Mouse (Mus musculus) urinary bladder, postnatal 25 days (tissue): Measurements from ENCODE around the gene Tacc2.
"Not testable (repeated sequence)": the region's sequence is repeated elsewhere in the genome, so short reads cannot be mapped to it uniquely, and the experiment has no call there.

Experiments
- DNase-seq: peaks from one replicate; pipeline ENCODE4 v3.0.0; 2022; ENCODE audit warnings: low spot score

The Tacc2 gene

DNA sequence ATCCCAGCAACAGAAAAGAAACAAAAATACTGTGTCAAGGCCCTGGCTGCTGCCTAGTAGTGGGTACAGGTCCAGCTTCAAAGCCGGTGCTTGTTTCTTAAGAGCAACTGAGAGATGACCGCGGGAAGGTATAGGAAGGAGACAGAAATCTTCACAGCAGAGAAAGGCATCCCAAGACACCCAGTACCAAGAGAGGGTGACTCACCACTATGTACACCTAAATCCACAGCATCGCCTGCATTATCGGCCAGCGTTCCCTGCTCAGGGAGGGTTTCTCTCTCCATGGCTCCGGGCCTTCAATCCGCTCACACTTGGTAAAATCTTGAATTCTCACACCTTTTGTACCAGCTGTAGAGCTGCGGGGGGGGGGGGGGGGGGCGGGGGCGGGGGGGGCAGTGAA, 4.4 kb upstream of the Tacc2 start, which contains the start of gene Nsmce4a:
Gene Nsmce4a, minus strand, starts transcription at position 298 of the 400 bp plus-strand sequence.
- DNase-seq: no peak

DNA sequence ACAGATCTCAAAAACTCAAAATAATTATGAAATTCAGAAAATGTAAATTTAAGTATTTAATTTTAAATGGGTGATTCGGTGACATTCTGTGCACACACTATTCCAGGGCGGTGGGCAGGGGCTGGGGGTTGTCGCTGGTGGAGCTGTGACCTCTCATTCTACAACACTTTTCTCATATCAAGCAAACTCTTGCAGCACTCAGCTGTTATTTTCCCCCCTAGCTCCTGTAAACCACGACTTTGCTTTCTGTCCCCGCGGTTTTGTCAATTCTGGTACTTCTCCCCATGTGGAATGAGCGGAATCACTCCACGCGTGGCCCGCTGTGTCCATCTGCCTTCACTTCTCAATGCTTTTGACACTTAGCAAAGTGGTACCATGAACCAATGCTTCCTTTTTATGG, 3.5 kb upstream of the Tacc2 start:
- no peak for DNase-seq

DNA sequence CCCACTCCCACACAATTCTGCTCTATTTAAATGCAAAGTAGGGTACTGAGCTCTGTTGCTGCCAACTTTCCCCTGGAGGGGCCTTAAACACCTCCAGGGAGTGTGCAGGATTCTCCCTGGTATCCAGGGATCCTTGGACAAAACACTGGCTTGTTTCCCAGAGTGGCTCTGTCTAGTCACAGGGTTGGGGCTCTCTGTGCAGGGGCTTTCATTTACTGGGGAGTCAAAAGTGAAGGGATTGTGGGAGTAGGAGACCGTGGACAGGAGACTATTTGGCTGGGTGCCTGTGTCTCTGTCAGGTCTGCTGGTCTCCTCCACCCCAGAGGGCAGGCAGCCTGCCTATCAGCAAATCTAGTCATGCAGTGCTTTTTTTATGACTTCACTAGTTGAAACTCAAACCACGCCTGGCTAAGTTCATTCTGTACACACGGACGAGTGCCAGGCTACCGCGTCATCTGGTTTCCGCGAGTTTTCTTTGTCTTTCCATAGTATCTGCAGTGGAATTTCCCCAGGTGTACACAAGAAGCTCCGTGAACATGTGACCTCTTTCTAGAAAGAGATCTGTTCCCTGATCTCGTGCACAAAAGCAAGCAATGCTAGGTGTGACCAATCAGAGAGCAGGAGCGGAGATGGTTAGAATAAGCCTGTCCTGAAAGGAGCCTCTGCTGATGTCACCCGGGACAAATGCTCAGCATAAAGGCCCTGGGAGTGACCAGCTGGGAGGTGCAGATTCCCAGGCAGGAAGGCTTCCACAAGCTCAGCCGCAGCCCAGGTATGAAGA, 2.8 kb upstream of the Tacc2 start:
- peak; percentile 48 for DNase-seq

DNA sequence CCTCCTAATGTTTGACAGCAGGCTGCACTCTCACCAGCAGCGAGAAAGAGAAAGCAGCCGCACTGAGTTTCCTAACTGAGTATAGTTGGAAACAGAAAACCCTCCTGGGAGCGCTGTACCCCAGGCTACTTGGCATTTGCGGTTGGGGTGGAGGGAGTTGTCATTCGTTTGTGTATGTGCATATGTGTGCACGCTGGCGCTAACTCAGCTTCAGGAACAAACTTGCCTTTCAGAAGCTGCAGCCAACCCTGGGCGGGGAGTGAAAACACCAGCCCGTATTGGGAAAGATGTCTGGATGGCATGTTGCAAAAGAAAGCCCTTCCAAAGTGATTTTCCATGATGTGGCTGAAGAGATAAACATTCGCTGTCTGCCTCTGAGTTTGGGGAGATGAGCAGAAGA, 257 bp upstream of the Tacc2 start:
- DNase-seq: peak; percentile 18

DNA sequence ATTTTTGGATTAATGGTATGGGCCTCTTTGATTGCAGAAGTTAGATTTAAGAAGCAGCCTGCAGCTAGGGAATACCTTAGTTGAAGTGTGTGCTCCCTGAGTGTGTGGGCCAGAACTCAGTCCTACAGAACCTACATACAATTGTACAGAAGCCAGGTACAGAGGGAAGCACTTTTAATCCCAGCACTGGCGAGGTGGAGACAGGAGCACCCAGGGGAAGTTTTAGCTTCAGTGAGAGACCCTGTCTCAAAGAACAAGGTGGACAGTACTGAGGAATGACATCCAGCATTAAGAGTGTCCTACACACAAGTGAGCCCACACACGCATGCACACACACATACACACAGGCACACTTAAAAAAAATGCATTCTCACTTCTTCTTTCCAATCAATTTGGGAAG, 828 bp downstream of the Tacc2 start:
- DNase-seq: no peak

DNA sequence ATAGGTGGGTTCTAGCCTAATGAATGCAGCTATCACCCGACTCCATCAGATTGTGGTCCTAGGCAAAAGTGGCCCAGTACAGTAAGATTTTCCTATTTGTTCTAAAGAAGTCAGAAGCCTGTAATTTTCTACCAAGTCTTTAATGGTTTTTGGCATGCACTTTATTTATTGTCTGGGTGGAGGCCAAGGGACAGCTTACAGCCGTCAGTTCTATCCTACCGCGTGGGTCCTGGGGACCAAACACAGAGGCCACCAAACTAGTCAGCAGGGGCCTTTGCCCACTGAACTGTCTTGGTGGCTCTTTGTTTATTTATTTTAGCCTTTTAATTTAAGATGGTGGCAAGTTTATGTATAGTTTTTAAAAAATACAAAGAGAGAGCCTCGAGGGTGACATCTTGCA, 1.4 kb downstream of the Tacc2 start:
- no peak for DNase-seq

DNA sequence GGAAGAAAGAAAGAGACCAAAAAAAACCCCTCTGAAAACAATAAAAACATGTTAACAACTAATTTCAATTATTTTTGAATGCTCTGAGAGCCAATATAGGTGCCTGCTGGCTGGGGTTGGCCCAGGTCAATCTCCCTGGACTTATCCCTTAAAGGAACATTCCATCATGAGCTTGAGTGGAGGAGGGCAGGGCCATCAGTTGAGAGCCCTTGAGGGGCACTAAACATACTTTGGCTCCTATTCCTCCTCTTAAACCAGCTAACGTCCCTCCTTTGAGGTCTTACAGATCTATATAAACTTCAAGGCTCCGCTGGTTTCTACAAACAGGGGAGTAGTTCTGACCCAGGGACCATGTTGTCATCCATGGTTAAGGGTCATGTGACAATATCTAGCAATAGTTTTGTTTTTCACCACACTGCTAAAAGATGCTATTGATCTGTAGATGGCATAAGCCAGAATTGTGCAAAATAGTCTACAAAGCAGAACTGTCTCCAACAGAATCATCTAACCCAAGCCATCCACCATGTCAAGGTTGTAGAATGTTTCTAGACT, 9.4 kb downstream of the Tacc2 start:
- no peak for DNase-seq

DNA sequence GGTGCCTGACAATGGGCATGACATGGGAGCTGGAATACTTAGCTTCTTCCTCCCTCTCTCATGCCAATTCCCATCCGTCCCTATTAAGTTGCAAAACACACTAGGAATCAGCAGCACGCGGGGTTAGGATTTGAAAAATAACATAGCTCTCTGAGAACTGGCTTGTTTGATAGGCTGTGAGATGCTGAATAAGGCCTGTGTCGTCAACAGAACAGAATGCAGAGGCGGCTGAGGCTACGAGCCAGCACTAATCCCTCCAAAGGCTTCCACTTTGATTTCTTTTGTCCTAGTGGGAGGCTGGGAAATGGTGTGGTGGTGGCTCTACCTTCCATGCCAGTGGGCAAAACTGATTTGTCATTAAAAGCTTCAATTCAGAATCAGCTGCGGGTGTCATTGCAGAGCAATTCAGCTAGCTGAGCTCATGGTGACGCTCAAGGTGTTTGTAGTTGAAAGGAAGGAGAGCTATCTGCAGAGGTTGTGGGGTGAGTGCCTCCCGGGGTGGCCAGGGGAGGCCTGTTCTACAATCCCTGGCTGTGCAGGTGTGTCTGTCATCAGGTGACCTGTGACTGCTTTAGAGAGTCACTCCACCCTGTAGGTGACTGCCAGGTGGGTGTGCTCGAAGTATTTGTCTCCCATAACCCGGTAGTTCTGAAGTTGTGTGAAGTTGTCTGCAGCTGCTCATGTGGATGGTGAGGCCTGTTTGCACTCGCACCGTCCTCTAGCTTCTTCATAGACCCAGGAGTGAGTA, 13.0 kb downstream of the Tacc2 start:
- DNase-seq: no peak

DNA sequence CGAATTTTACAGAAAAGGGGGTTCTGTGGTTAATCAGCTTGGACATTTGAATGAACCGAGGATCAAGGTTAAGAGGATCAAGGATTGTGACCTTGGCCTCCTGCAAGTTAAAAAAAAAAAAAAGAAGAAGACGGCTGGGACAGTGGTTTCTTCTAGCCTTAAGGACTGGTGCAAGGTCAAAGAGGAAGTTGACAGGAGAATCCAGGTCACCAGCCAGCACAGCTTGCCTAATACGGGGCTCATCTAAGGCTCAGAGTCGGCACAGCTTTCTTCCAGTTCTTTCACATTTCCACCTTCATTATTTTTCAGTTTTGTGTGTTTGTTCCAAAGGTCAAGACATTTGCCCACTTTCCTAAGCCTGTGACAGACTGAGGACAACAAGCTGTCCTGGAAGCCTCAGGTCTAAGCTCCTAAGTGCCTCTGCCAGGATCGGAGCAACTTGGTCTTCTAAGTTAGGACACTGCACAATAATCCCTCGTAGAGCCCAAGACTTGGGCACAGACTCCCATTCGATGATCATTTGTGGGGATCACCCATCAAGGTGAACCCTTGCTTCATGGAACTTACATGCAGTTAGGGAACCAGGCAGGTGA, 13.7 kb downstream of the Tacc2 start:
- DNase-seq: no peak

DNA sequence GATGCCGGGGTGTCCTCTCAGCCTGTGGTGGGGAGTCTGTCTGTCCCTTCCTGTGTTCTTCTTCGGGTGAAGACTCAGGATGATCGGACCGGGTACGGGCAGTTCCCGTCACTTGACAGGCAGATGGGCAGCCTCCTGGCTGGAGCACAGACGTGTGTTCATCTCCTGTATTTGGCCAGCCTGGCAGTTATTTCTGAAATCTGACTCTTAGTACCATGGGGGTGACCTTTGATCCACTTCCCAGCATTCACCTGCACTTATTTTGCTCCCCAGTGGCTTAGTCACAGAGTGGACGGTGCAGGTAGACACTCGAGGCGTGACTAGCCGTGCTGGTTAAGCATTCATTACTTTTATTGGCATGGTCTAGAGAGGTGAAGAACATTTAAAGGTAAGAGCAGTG, 15.7 kb downstream of the Tacc2 start:
- DNase-seq: not testable (repeated sequence)

DNA sequence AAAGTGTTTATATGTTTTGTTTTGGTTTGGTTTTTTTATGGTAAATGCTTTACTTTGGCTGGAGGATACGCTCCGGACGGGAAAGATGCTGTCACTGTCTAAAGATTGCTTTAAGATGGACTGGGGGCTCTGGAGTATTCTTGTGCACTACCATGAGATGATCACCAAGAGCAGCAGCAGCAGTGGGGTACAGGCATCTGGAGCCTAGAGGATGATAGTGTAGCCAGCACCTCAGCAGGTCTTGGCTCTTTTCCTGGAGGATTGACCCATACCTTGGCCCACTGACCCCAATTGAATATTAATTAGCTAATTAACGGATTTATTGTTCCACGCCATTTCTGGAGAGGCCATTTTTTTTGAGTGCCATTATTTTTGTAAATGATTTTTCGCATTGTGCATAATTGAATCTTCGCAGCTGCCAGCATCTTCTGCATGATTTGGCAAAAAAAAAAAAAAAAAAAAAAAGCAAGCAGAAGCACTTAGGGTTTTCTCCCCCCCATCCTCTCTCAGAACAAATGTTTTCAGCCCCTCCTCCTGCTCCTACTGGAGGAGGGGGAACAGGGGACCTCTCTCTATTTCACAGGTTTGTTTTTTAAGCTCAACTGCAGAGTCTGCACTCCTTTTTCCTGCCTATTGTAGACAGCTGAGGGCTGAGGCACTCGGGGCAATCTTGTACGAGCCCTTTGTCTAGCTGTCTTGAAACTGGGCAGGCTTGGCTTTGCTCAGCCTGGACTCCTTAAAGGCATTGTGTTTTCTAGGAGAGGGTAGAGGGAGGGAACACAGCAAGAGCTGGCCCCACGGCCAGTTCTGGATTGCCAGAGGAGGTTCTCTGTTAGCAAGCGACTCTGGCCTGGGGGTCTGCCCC, 16.4 kb downstream of the Tacc2 start:
- not testable (repeated sequence) for DNase-seq

DNA sequence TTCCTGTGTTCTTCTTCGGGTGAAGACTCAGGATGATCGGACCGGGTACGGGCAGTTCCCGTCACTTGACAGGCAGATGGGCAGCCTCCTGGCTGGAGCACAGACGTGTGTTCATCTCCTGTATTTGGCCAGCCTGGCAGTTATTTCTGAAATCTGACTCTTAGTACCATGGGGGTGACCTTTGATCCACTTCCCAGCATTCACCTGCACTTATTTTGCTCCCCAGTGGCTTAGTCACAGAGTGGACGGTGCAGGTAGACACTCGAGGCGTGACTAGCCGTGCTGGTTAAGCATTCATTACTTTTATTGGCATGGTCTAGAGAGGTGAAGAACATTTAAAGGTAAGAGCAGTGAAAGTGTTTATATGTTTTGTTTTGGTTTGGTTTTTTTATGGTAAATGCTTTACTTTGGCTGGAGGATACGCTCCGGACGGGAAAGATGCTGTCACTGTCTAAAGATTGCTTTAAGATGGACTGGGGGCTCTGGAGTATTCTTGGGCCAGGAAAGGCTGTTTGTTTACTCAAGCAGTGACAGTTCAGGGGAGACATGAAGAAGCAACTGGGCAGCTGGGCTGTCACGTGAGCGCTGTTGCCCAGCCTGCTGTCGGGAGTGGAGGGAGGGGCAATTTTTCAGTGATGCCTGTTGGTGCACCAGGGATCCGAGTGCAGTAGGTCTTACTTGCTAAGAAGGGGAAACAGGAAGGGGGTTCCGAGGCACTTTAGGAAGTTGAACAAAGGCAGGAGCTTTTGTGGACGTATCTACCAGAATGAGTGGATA, 19.0 kb downstream of the Tacc2 start:
- not testable (repeated sequence) for DNase-seq

DNA sequence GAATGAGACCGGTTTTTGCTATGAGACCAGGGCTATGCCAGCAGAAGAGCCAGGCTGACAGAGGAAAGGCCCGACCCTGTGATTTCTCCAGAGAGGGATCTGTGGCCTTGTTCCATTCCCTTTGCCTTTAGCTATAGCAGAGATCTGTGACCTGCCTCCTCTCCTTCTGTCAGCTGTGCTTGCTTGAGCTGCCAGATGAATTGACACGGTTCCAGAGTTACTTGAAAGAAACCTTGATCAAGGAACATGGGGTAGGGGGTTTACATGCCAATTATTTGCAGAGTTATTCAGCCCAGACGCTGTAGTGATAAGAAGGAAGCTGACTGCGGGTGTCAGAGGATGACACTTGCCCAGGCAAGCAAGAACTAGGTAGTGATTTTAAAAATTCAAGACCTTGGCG, 20.3 kb downstream of the Tacc2 start:
- no peak for DNase-seq

DNA sequence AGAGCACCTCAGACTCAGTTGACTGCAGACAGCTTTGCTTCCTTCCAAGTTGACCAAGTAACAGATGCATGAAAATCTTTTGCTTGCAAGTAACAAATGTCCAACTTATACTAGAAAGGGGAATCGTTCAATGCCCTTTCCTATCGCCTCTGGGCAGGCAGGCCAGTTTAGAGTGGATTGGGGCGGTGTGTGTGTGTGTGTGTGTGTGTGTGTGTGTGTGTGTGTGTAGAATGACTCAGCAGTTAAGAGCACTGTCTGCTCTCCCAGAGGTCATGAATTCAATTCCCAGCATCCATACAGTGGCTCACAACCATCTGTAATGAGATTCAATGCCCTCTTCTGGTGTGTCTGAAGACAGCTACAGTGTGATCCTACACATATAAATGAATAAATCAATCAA, 22.8 kb downstream of the Tacc2 start:
- no peak for DNase-seq

DNA sequence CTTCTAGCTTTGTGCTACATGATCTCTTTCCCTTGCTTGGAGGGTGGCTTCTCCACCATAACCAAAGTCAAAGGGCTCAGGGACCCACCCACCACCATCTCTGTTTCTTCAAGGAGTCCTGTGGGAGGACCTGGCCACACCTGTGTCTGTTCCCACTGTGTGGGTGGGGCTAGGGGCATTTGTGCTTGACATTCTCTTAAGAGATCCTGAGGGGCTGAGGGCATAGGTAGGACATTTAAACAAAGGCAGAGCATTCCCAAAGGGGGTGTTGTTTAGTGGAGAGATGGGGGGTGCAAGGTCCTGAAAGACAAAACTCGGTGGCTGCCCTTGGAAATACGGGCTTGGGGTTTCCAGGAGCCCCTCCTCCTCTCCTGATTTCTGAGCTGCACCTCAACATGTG, 23.3 kb downstream of the Tacc2 start:
- DNase-seq: no peak

DNA sequence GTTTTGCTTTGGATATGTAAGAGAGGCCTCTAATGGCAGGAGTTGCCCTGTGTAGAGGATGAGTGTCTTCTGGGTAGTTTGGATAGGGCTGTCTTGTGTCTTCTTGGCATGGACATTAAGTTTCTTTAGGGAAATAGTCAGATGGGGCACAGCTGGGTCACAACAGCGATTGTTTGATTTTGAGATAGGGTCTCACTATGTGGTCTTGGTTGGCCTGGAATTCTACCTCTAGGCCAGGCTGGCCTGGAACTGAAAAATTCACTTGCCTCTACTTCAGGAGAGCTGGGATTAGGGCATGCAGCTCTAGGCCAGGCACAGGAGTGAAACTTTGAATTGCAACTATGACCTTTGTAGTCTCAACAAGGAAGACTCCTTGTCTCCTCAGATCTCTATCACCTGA, 25.6 kb downstream of the Tacc2 start:
- no peak for DNase-seq

DNA sequence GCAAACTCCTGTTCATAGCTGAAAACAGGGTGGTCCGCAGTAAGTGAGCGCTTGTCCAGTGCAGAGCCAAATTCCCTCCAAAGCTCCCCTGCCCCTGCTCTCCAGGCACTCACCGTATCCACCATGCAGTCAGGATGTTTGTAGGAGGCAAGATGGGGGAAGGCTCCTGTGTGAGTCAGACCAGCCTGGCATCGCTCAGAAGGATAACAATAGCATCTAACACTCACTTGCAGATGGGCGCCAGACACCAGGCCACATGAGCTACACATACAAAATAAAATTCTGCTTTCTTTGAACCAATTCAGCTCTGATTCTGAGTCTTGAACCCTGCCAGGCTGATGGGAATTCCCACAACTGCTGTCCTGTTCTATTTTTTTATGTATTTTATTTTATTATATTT, 26.3 kb downstream of the Tacc2 start:
- no peak for DNase-seq

DNA sequence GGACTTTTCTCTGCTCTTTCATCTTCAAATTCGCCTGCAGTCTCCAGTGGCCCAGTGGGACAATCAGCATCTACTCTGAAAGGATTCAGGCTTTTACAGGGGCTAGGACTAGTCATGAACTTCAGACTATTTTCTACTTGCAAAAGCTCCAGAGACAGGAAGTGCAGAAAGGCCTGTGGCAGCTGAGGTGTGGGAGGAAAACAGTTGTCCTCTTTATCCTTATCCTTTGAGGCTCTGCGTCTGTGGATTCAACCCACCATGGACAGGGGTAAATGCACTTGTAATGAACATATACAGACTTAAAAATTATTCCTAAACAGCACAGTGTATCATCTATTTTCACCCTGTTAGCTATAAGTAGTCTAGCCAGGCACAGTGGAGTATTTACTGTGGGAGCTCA, 27.2 kb downstream of the Tacc2 start:
- DNase-seq: no peak

DNA sequence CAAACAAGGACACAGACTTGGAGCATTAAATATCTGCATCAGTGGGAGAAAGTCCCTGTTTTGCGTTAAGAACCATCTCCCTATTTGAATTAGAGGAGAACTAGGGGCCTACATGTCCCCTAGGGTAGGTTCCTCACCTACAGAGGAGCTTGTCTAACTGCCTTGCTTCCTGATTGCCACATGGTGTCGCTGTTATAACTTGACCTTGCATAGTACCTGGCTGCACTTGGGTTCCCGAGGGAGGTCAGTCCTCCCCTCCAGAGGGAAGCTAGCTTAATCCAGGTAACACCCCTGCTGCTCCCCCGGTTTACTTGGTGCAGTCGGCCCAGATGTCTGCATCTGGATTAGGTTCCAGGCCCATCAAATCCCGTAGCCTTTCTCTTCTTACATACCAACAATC, 27.9 kb downstream of the Tacc2 start:
- no peak for DNase-seq

DNA sequence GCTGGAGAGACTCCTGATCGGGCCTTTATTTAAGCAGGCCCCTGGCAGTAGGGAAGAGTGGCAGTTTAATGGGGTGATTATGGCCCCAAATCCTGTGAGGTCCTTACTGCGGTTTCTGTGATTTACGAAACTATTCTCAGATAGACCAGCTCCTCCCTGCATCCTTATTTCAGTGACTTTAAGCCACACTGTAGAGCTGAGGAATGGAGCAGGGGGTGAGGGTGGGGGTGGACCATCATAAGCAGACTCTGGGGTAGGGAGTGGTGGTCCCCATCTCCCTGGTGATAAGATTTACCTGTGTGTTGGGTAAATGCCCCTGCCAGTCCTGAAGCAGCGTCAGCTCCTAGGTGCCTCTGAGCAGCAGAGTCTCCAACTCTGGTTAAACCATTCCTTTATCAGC, 29.7 kb downstream of the Tacc2 start:
- DNase-seq: no peak

DNA sequence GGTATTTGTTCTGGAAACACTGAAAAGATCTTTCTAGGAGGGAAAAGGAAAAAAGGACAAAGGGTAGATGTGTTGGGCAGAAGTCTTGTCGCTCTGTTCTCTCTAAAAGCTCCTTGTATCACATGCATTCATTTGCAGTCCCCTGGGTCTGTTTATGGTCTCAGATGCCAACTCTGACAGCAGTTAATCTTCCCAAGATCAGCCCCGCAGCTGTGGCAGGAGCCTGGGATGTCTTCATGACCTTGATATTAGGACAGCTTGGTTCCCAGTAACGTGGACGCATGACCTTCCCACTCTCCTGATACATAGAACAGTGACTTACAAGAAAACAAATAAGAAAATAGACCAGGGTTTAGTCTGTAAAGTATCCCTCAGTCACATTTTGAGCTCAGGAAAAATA, 36.7 kb downstream of the Tacc2 start:
- DNase-seq: no peak
